Mouse (Mus musculus): ENCODE results near the gene Fam208b.
"Not testable (repeated sequence)": the region's sequence is repeated elsewhere in the genome, so short reads cannot be mapped to it uniquely, and the experiment has no call there.

Gene Fam208b

DNA sequence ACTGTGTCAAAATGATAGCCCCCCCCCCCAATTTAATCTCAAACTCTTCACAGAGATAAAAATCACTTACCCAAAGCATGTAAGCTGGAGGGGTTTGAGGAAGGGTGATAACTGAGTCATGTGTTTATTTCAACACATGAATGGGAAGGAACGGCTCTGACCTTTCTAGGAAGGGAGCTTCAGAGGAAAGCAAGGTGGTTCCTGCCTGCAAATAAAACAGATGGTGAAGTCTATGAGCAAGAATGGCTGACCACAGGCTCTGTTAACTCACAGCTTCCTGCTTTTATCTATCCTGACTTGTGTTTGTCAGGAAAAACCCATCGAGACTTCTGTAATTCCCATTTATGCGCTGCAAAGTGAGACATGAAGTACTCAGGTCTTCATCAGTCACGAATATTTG, 91.6 kb downstream of the Fam208b start:
- not testable (repeated sequence) for DNase-seq (ENCODE audit: low read depth)

All from naive thymus-derived CD4-positive, alpha-beta T cell, adult 2 months (primary cell).